Mouse (Mus musculus): ENCODE results near the gene Rasal2.

- no peak for TF ChIP-seq E2F4 (IDR thresholded peaks at IDR 0.05; ENCODE audit: insufficient read depth)
- TF ChIP-seq TCF12 (IDR thresholded peaks at IDR 0.05; ENCODE audit: insufficient read depth, poor library complexity, severe bottlenecking): no peak
- no peak for TF ChIP-seq MYOG (IDR thresholded peaks at IDR 0.05; ENCODE audit: control insufficient read depth in 1 of 3, insufficient read depth in 1 of 3, insufficient read length in 2 of 3, low read depth in 2 of 3)
- no peak for TF ChIP-seq USF1 (IDR thresholded peaks at IDR 0.05; ENCODE audit: low read depth)
- TF ChIP-seq POLR2A (IDR thresholded peaks at IDR 0.05; ENCODE audit: insufficient read length, low read depth): no peak
- TF ChIP-seq REST (IDR thresholded peaks at IDR 0.05; ENCODE audit: insufficient read depth, insufficient read length): no peak
These were observed 84.3 kb downstream of the Rasal2 start for GRCm38 (mm10) chr1:157328068-157328467.

All from myocyte (in vitro differentiated cells).